Mouse (Mus musculus) heart, postnatal 14 days (tissue): ENCODE measurements around the gene Capn7. TPM values are rescaled to one million over a fixed set of nuclear protein-coding genes. Genes with fewer than 3 reads are reported as not detected.

ENCODE experiments used
- DNase-seq, 2 experiments: peaks; one replicate each; pipeline ENCODE4 v3.0.0; 2021 to 2022
- intact Hi-C: fragments of 180-260 bp; cut with DNase I; formaldehyde crosslinking; loops from one replicate; pipeline ENCODE4 v1.15.1; 2025
- long read RNA-seq, 2 experiments: library from polyadenylated mRNA; stranded (forward); transcript quantifications; one replicate each; pipeline ENCODE4 v2.0.0; 2021
- total RNA-seq, 2 experiments: library from RNA; stranded (reverse); gene quantifications; 2 replicates each; pipeline ENCODE4 v1.2.3; 2021

Gene Capn7
- total RNA-seq, result 10 to 100 TPM; 31.3 to 31.5 TPM
- long read RNA-seq, experiment 1, transcript Capn7-201 (21 exons, 3,648 nt), result major isoform, 48 of 59 reads
- long read RNA-seq, experiment 1, partial matches to known transcripts, result 6 of 59 reads
- long read RNA-seq, experiment 1, other reads (novel, unspliced or antisense), result 5 of 59 reads
- long read RNA-seq, experiment 2, transcript Capn7-201 (21 exons, 3,648 nt), result major isoform, 23 of 30 reads
- long read RNA-seq, experiment 2, partial matches to known transcripts, result 2 of 30 reads
- long read RNA-seq, experiment 2, other reads (novel, unspliced or antisense), result 5 of 30 reads

- DNase-seq, result peak; percentile 100
- intact Hi-C loops, result loop anchor here (5.0 kb wide), 1 partner anchor 129 kb away; the partner anchor contains the start of gene Tnnc1
Observed at GRCm38 (mm10) chr14:31336369-31337155, at the start of gene Capn7. TSS of gene Capn7 (plus strand) at chr14:31336638.

GRCm38 (mm10) chr14:31313192-31313591 lies 23.2 kb upstream of the Capn7 start:
- intact Hi-C loops, result no loop called here
- DNase-seq, result no peak

DNA sequence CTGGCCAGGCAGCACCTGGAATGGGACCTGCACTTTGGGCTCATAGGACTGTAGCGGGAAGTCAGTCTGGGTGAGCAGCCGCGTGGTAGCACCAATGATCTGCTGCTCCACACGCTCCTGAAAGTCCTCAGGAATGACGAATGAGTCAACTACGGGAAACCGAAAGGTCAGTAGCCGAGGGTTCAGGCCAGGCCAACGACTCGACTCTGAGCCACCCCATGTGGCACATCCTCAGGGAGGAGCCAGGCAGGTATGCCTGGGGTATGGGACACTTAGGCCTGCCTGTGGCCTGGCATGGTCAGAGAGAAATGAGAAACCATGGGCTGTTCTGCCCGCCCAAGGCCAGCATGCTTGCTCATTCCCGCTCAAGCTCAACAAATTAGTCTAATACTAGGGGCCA lies 19.8 kb upstream of the Capn7 start:
- DNase-seq, result no peak
- intact Hi-C loops, result no loop called here

- intact Hi-C loops, result no loop called here
Observed at GRCm38 (mm10) chr14:31317754-31318153, 18.7 kb upstream of the Capn7 start.

DNA sequence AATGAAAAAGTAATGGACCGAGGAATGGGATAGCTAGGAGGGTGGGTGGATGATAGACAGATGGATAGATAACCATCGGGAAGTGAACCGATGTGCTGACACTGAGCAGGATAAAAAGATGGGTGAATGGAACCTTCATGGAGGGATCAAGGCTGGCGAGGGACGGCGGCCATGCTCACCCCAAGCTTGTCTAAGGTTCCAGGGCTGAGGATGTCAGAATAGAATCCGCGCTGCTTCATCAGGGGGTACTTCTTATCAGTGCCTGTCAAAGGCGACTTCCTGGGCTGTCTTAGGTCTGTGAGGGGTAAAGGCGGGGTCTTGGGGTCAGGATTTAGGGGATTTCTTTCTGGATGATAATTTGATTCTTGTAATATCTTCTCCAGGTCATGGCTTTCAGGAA lies 16.9 kb upstream of the Capn7 start:
- intact Hi-C loops, result no loop called here
- DNase-seq, result no peak

More at GRCm38 (mm10) chr14:31317754-31318153, 18.7 kb upstream of the Capn7 start:
- DNase-seq, result no peak

- intact Hi-C loops, result no loop called here
- DNase-seq, result no peak
Observed at GRCm38 (mm10) chr14:31321181-31321580, 15.3 kb upstream of the Capn7 start.

DNA sequence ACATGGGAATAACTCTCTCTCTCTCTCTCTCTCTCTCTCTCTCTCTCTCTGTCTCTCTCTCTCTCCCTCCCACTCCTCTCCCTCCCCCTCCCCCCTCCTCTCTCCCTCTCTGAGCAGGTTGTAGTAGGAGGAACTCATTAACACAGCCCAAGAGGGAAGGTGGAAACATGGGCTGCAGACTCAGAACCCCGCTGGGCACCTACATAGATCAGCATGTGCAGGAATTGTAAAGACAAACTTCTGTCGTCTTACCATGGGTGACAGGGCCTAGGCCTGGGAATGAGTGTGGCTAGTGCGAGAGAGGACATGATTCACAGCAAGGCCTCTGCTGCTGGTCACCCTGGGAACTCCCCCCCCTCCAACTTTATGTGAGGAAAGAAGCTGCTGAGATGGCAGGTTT lies 14.2 kb upstream of the Capn7 start:
- intact Hi-C loops, result loop anchor here (2.0 kb wide), 1 partner anchor 51 kb away; no protein-coding TSS in a partner anchor
- DNase-seq, result no peak

- intact Hi-C loops, result loop anchor here (2.0 kb wide), 1 partner anchor 52 kb away; no protein-coding TSS in a partner anchor
- DNase-seq, result no peak
Observed at GRCm38 (mm10) chr14:31323189-31323588, 13.2 kb upstream of the Capn7 start.

DNA sequence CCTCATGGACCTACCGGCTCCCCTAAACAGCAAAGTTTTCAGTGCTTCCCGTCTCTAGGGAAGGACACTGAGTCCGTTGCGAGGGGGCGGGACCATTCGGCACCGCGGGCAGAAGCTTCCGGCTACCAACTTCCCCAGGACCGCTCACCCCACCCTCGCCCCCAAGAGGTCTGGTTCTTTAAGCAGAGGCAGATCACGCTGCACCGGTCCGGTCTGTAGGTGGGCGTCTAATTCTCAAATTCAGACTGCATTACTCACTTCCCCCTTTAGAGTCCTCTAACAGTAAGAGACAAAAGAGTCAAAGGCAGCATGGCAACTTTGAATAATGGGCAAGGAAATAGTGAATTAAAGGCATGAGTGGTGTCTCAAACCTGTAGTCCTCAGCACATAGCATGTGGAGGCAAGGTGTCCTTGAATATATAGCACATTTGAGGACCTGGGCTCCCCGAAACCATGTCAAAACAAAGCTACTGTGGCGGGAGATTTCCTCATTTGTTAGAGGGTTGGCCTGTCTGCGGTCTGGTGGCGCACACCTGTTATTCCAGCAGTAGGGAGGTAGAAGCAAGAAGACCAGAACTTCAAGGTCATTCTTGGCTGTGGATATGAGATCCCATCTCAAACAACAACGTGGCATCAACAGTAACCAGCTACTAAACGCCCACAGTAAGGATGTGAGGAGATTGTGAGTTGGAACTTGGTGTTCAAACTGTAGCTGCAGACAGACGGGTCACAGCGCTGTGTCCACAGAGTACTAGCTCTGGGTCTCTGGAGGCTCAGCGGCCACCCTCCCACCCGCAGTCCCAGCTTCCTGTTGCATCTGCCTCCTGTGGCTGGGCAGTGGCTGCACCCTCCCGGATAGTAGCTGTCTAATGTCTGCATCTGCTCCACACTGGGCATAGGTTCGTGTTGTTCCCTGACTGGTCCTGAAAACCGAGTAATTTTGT lies 12.3 kb upstream of the Capn7 start, which contains the start of gene Dnah1:
TSS of gene Dnah1 (minus strand) at position 48 of the 944 bp plus-strand sequence.
- intact Hi-C loops, result loop anchor here (2.0 kb wide), 1 partner anchor 53 kb away; no protein-coding TSS in a partner anchor
- peak; percentile 45 to 52 for DNase-seq

DNA sequence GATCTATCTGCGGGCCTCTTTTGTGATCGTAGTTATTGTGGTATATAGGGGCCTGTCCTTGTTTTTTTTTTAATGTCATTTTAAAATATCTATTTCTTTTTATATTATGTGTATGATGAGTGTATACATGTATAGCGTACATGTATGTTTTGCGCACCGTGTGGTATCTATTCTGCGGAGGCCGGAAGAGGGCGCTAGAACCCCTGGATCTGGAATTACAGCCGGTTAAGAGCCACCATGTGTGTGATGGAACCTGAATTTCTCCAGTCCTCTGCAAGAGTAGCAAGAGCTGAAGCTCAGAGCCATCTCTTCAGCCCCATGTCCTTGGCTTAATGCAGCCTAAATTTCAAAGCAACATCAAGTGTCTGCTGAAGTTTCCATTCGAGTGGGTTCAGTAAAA lies 11.6 kb upstream of the Capn7 start:
- no peak for DNase-seq
- intact Hi-C loops, result no loop called here

GRCm38 (mm10) chr14:31325551-31325950 lies 10.9 kb upstream of the Capn7 start:
- intact Hi-C loops, result no loop called here

GRCm38 (mm10) chr14:31326770-31327169 lies 9.7 kb upstream of the Capn7 start:
- intact Hi-C loops, result no loop called here

More at GRCm38 (mm10) chr14:31325551-31325950, 10.9 kb upstream of the Capn7 start:
- no peak for DNase-seq

GRCm38 (mm10) chr14:31327196-31327595 lies 9.2 kb upstream of the Capn7 start:
- no peak for DNase-seq
- intact Hi-C loops, result no loop called here

More at GRCm38 (mm10) chr14:31326770-31327169, 9.7 kb upstream of the Capn7 start:
- no peak for DNase-seq

DNA sequence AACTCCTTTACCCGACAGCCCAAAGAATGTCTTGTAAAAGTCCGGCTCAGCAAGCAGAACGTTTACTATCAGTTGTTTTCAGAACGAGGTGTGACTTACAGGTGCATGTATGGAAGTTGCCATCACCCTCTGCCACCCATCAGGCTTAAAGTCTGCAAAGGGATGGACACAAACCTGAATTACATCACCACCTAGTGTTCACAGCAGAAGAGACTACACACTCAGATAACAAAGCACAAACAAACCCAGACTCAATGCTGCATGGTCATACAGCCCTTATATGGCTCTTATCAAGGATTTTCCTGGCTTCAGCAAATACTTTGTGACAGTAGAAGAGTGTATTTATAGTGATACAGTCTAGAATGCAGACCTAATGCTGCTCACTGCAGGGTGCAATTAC lies 8.8 kb upstream of the Capn7 start:
- intact Hi-C loops, result no loop called here
- DNase-seq, result no peak

GRCm38 (mm10) chr14:31329741-31330140 lies 6.7 kb upstream of the Capn7 start:
- no peak for DNase-seq
- intact Hi-C loops, result no loop called here

- intact Hi-C loops, result no loop called here
- DNase-seq, result no peak
Observed at GRCm38 (mm10) chr14:31330957-31331356, 5.5 kb upstream of the Capn7 start.

GRCm38 (mm10) chr14:31335765-31336164 lies 673 bp upstream of the Capn7 start:
- DNase-seq, result no peak
- intact Hi-C loops, result loop anchor here (5.0 kb wide), 1 partner anchor 128 kb away; the partner anchor contains the start of gene Tnnc1

GRCm38 (mm10) chr14:31337406-31337805 lies 968 bp downstream of the Capn7 start:
- DNase-seq, result no peak
- intact Hi-C loops, result loop anchor here (5.0 kb wide), 1 partner anchor 130 kb away; the partner anchor contains the start of gene Tnnc1

DNA sequence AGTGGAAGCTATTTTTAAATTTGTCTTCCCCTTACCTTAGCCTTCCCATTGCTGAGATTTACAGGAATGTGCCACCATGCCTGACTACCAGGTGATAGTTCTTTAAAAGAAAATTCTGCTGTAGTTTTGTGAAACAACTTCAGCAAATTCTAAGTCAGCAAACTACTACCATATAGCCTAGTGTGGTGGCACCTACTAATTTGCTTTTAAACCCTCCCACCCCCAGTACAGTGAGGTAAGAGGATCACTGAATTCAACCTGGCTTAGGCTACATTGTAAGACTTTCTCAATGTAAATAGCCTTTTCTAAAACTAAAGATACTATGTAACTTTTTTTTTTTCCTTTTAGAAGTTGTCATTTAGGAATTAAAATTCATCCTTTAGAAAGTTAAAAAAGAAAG lies 1.5 kb downstream of the Capn7 start:
- intact Hi-C loops, result loop anchor here (5.0 kb wide), 1 partner anchor 131 kb away; the partner anchor contains the start of gene Tnnc1
- no peak for DNase-seq

DNA sequence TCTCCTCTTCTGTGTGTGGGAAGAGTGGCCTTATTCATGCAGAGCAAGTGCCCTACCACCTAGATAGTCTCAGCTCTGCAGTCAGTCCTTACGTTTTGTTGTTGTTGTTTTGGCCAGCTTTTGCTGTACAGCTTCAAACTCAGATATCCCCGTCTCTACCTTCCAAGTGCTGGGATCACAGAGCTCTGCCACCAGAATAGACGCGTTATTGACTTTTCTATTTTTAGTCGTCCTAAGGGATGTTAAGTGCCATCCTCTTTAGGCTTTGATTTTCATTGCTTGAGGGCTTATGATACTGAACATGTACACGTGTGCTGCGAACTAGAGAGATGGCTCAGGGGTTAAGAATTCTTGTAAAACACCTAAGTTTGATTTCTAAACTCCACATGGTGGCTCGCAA lies 6.8 kb downstream of the Capn7 start:
- intact Hi-C loops, result no loop called here
- DNase-seq, result no peak
